ENCODE assay signal across 9 mouse cellular contexts in genomic region chr14:76243581-76244337, GRCm38 (mm10).
DNase-seq lines count a peak whose midpoint lies in the region; ATAC-seq and TF ChIP-seq lines count a peak whose summit lies in the region.
"Had no signal": no experiment of that assay in that cellular context is flagged by ENCODE, and none has a peak within 500 bp of the region (broad histone marks: within the 10 kb centered on the region; RNA-seq: fewer than 3 reads in every experiment).

No protein-coding gene starts in this region.

- ATAC-seq in erythroblast, adult 5-6 weeks (replicated peaks; ENCODE audit: low FRiP score, poor library complexity, severe bottlenecking) = no peak
- ATAC-seq in forebrain, postnatal 0 days = peak; percentile 18; the same call in 1 of the 2 replicates
- no peak for ATAC-seq in liver, postnatal 0 days
- ATAC-seq in granulocyte monocyte progenitor cell, adult 5-6 weeks (replicated peaks; ENCODE audit: poor library complexity, severe bottlenecking) = no peak

- H3K27me3 ChIP-seq in erythroblast, embryonic 14.5 days (ENCODE audit: control insufficient read depth) = no peaks in the 10 kb centered on the region
- peaks cover under 1% of the 10 kb centered on the region; the same call in 1 of the 2 replicates for H3K27me3 ChIP-seq in E14TG2a.4 (ENCODE audit: insufficient read depth, low read length)
- H3K27me3 ChIP-seq in forebrain, postnatal 0 days (ENCODE audit: insufficient read depth, low read length) = no peaks in the 10 kb centered on the region
- H3K27me3 ChIP-seq in liver, postnatal 0 days (ENCODE audit: insufficient read depth, low read length) = no peaks in the 10 kb centered on the region

- H3K27ac ChIP-seq in forebrain, postnatal 0 days (ENCODE audit: low read depth, low read length) = peak overlapping the region; percentile 29; the same call in 1 of the 2 replicates
- no peak overlapping the region for H3K27ac ChIP-seq in liver, postnatal 0 days (ENCODE audit: low read depth)

- peak overlapping the region; percentile 24 for H3K4me3 ChIP-seq in erythroblast, embryonic 14.5 days (replicated peaks)
- H3K4me3 ChIP-seq in E14TG2a.4 (replicated peaks; ENCODE audit: low read length) = peak overlapping the region; percentile 35; the same call in 1 of the 2 replicates
- H3K4me3 ChIP-seq in forebrain, postnatal 0 days (ENCODE audit: low read depth, low read length) = no peak overlapping the region
- H3K4me3 ChIP-seq in liver, postnatal 0 days (ENCODE audit: low read depth, low read length) = no peak overlapping the region

- WGBS in forebrain, postnatal 0 days = 54% methylated on average over 14 of the region's 14 CpGs
- WGBS in liver, postnatal 0 days (ENCODE audit: insufficient replicate concordance) = 66% methylated on average over 14 of the region's 14 CpGs

- H3K36me3 ChIP-seq in erythroblast, embryonic 14.5 days (ENCODE audit: control insufficient read depth) = no peaks in the 10 kb centered on the region
- H3K36me3 ChIP-seq in E14TG2a.4 (ENCODE audit: insufficient read depth, low read length) = no peaks in the 10 kb centered on the region
- H3K36me3 ChIP-seq in forebrain, postnatal 0 days (ENCODE audit: insufficient read depth) = no peaks in the 10 kb centered on the region
- H3K36me3 ChIP-seq in liver, postnatal 0 days (replicated peaks; ENCODE audit: insufficient read depth, low read length) = no peaks in the 10 kb centered on the region

- H3K9me3 ChIP-seq in erythroblast, embryonic 14.5 days (ENCODE audit: control insufficient read depth, low read length) = peaks cover 7% of the 10 kb centered on the region
- peaks cover 30% of the 10 kb centered on the region for H3K9me3 ChIP-seq in E14TG2a.4 (ENCODE audit: low read length)
- H3K9me3 ChIP-seq in forebrain, postnatal 0 days (ENCODE audit: low read length) = no peaks in the 10 kb centered on the region
- H3K9me3 ChIP-seq in liver, postnatal 0 days (ENCODE audit: low read length) = no peaks in the 10 kb centered on the region

- no peak for TF ChIP-seq CTCF in E14TG2a.4 (conservative IDR thresholded peaks at IDR 0.05; ENCODE audit: low read length)
- no peak for TF ChIP-seq CTCF in forebrain, postnatal 0 days (IDR thresholded peaks at IDR 0.05; ENCODE audit: low read depth)
- TF ChIP-seq CTCF in liver, postnatal 0 days (IDR thresholded peaks at IDR 0.05; ENCODE audit: low read depth) = no peak

- H3K4me1 ChIP-seq in erythroblast, embryonic 14.5 days (ENCODE audit: control insufficient read depth) = peaks cover 9% of the 10 kb centered on the region
- peaks cover 15% of the 10 kb centered on the region for H3K4me1 ChIP-seq in E14TG2a.4 (replicated peaks; ENCODE audit: low read depth, low read length)
- no peaks in the 10 kb centered on the region for H3K4me1 ChIP-seq in forebrain, postnatal 0 days (ENCODE audit: insufficient read depth)
- H3K4me1 ChIP-seq in liver, postnatal 0 days (ENCODE audit: insufficient read depth) = no peaks in the 10 kb centered on the region

- peak overlapping the region; percentile 15; the same call in 1 of the 2 replicates for H3K4me2 ChIP-seq in forebrain, postnatal 0 days (ENCODE audit: low read depth)
- H3K4me2 ChIP-seq in liver, postnatal 0 days (ENCODE audit: low read depth, low read length) = peak overlapping the region; percentile 16; the same call in 1 of the 2 replicates

- TF ChIP-seq EP300 in liver, postnatal 0 days (IDR thresholded peaks at IDR 0.05; ENCODE audit: low read depth) = no peak

- no peak overlapping the region for H3K9ac ChIP-seq in forebrain, postnatal 0 days
- H3K9ac ChIP-seq in liver, postnatal 0 days (replicated peaks) = no peak overlapping the region

- DNase-seq in forebrain, postnatal 0 days = no peak
- DNase-seq in liver, postnatal 0 days = no peak
- DNase-seq in urinary bladder, postnatal 36 days (ENCODE audit: low spot score in 2 of 2) = no peak
- DNase-seq in left cerebral cortex, adult 11 months (ENCODE audit: low spot score) = no peak
- DNase-seq: cerebellum, postnatal 10 days had no signal

Comparison
In these comparisons a context has a peak if more than half of its experiments do, and no peak if none do; other contexts are left out.
1. H3K4me3 ChIP-seq: peak in erythroblast, embryonic 14.5 days (single experiment) and E14TG2a.4 (single experiment); none in forebrain, postnatal 0 days (single experiment) and liver, postnatal 0 days (single experiment).